In the genomic region with DNA sequence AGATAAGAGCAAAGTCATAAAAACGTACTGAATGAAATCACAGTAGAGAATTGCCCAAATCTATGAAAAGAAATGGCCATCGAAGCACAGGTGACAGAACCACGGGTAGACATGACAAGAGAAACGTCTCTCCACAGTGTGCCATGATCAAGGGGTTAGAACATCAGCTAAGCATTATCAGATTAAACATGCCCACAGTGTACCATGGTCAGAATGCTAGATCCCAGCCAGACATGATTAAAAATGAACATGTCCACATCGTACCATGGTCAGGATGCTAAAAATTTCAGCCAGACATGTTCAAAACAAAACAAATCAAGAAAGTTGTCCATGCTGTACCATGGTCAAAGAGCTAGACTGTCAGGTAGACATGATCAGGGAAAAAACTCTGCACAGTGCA, we compare ENCODE assay signal across 19 mouse cellular contexts.
DNase-seq lines count a peak whose midpoint lies in the region; ATAC-seq lines count a peak whose summit lies in the region.
"Had no signal": no experiment of that assay in that cellular context is flagged by ENCODE, and none has a peak within 500 bp of the region (broad histone marks: within the 10 kb centered on the region; RNA-seq: fewer than 3 reads in every experiment).

No protein-coding gene starts in this region.

- no peaks in the 10 kb centered on the region for H3K36me3 ChIP-seq in midbrain, embryonic 11.5 days (ENCODE audit: control insufficient read depth, insufficient read depth, low read length)
- no peaks in the 10 kb centered on the region for H3K36me3 ChIP-seq in midbrain, embryonic 14.5 days (ENCODE audit: control insufficient read depth, insufficient read depth, low read length)
- H3K36me3 ChIP-seq: G1E had no signal

- DNase-seq in heart, adult 11 months: peak; percentile 51
- no peak for DNase-seq in heart, postnatal 36 days
- DNase-seq in midbrain, embryonic 11.5 days (ENCODE audit: low spot score, missing footprints): peak; percentile 56
- DNase-seq in midbrain, embryonic 14.5 days: no peak
- DNase-seq: adrenal gland, adult 2 months; adrenal gland, adult 8-10 months; adrenal gland, postnatal 10 days; adrenal gland, postnatal 14 days; adrenal gland, postnatal 25 days; adrenal gland, postnatal 36 days; B cell, adult 2 months; cerebellum, adult 11 months; cerebellum, adult 11-12 months; cerebellum, adult 18-20 months had no signal

- ATAC-seq in midbrain, embryonic 11.5 days (ENCODE audit: low FRiP score): no peak
- ATAC-seq in midbrain, embryonic 14.5 days (ENCODE audit: low FRiP score, low TSS enrichment): no peak
- ATAC-seq: activated CD4-positive, CD25-positive, alpha-beta regulatory T cell, adult 4 months; CD4-positive, CD25-positive, alpha-beta regulatory T cell, adult 4 months; Patski had no signal

- no peak overlapping the region for H3K9ac ChIP-seq in midbrain, embryonic 11.5 days (ENCODE audit: low read length)
- H3K9ac ChIP-seq in midbrain, embryonic 14.5 days (replicated peaks; ENCODE audit: low read length): no peak overlapping the region

- no peak overlapping the region for H3K4me3 ChIP-seq in midbrain, embryonic 11.5 days (ENCODE audit: low read depth, low read length)
- no peak overlapping the region for H3K4me3 ChIP-seq in midbrain, embryonic 14.5 days (replicated peaks; ENCODE audit: low read depth, low read length)

- 88% methylated on average over 5 of the region's 5 CpGs for WGBS in midbrain, embryonic 11.5 days
- 87% methylated on average over 5 of the region's 5 CpGs for WGBS in midbrain, embryonic 14.5 days

- intact Hi-C loops in heart, postnatal 36 days (cut with DNase I): no loop called here

- no peak overlapping the region for H3K27ac ChIP-seq in midbrain, embryonic 11.5 days (ENCODE audit: low read depth, low read length)
- no peak overlapping the region for H3K27ac ChIP-seq in midbrain, embryonic 14.5 days (replicated peaks; ENCODE audit: low read depth, low read length)

- no peak overlapping the region for H3K4me2 ChIP-seq in midbrain, embryonic 11.5 days
- H3K4me2 ChIP-seq in midbrain, embryonic 14.5 days (ENCODE audit: low read length): no peak overlapping the region

- H3K27me3 ChIP-seq in midbrain, embryonic 11.5 days (ENCODE audit: control insufficient read depth, insufficient read depth, low read length): no peaks in the 10 kb centered on the region
- no peaks in the 10 kb centered on the region for H3K27me3 ChIP-seq in midbrain, embryonic 14.5 days (ENCODE audit: control insufficient read depth, insufficient read depth, low read length)
- H3K27me3 ChIP-seq: CH12.LX had no signal

- H3K4me1 ChIP-seq in midbrain, embryonic 11.5 days (ENCODE audit: control insufficient read depth, insufficient read depth, low read length): peaks cover 2% of the 10 kb centered on the region; the same call in 1 of the 2 replicates
- H3K4me1 ChIP-seq in midbrain, embryonic 14.5 days (ENCODE audit: control insufficient read depth, insufficient read depth, low read length): no peaks in the 10 kb centered on the region

- H3K9me3 ChIP-seq in midbrain, embryonic 11.5 days (ENCODE audit: control insufficient read depth, low read length): no peaks in the 10 kb centered on the region
- H3K9me3 ChIP-seq in midbrain, embryonic 14.5 days (ENCODE audit: control insufficient read depth, low read length): no peaks in the 10 kb centered on the region
- H3K9me3 ChIP-seq: G1E had no signal

Comparison
In these comparisons a context has a peak if more than half of its experiments do, and no peak if none do; other contexts are left out.
1. DNase-seq: peak in heart, adult 11 months (single experiment) and midbrain, embryonic 11.5 days (single experiment); none in heart, postnatal 36 days (0 of 2) and midbrain, embryonic 14.5 days (single experiment).